Mouse (Mus musculus): ENCODE data around the gene Tnfrsf12a.

The Tnfrsf12a gene

DNA sequence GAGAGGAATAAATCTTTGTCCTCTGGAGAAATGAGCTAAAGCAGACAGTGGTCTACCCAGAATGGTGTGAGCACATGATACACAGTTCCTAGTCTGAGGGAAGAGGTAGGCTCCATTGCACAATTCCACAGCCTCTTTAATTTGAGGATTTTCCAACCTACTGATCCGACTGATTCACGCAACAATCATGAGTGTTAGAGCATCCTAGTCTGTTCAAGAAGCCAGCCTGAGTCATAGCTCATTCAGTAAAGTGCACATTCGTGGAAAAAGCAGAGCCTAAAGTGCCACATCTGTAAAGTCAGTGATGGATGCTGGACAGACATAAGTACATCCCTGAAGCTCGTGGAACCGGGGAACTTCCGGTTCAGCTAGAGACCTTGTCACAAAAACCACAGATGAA lies 25.9 kb downstream of the Tnfrsf12a start:
- DNase-seq (ENCODE audit: low read depth, low spot score) = no peak

DNA sequence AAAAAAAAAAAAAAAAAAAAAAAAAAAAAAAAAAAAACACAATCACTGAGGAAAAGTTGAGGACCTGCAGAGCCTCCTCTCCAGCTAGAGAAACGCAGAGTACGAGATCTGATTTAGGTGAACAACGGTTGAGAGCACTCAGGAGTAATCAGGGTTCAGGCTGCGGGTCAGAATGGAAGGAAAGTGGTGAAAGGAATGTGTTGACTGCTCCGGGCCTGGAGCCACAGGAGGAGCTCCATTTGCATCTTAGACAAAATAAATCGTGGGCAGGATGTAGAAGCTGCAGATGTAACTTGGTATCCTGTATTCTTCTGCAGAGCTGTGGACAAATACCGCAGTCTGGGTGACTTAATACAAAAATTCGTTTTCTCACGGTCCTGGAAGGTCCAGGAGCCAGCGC lies 31.4 kb downstream of the Tnfrsf12a start:
- peak; percentile 73 for DNase-seq (ENCODE audit: low read depth, low spot score)

DNA sequence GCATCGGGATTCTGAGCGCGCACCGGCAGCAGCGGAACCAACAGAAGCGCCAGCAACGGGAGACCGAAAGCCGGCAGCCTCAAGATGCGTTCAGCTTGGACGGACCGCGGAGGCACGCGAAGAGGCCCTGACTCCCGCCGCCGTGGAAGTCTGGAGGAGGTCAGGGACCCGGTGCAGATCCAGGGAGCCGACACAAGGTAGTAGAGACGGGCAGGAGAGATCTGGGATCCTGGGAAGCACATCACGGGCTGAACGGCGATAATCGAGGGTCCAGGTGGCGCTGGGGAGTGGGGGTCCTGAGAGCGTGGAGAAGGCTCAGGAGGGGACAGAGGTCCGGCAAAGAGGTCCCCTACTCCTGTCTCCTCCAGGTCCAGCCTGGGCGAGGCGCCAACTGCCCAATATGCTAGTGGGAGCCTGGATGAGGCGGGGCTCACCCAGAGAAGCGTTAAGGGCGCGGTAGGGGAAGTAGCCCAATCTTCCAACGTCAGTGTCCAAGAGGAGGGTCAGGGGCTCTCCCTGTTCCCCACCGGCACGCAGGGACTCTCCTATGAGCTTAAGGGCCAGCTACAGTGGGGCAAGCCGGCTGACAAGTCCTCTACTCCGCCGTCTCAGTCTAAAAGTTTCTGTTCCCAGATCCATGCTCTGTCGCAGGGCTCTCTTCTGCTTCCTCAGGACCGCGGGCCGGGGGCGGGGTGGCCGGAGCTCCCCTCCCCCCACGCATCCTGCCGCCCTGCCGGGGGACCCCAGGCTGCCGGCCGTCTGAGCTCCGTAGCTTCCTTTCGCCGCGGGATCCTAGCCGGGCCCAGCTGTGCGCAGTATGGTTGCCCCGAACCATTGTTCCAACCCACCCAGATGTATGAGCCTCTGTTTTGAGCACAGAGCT lies 32.4 kb downstream of the Tnfrsf12a start, which contains the start of gene Mmp25:
Mmp25 (minus strand) TSS at position 665 of the 883 bp plus-strand sequence.
- DNase-seq (ENCODE audit: low read depth, low spot score) = peak; percentile 41

DNA sequence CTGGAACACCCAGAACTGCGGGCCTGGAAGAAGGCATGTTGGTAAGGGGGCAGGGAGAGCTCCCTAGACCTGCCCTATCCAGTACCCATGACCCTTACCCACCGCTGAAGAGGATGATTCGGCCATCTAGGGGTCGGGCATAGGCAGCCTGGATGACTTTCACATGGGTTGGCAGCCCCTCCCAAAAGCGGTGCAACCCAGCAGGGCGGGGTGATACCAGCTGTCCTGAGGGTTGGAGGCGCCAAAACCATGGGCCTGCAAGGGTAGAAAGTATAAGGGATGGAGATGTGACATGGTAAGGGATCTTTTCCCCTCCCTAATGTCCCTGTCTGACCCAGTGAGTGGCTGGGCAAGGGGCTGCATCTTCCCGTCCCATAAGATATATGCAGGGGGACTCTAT lies 46.0 kb downstream of the Tnfrsf12a start:
- DNase-seq (ENCODE audit: low read depth, low spot score) = no peak

- DNase-seq (ENCODE audit: low read depth, low spot score) = peak; percentile 86
Observed at GRCm38 (mm10) chr17:23630195-23631020, 46.9 kb downstream of the Tnfrsf12a start.

DNA sequence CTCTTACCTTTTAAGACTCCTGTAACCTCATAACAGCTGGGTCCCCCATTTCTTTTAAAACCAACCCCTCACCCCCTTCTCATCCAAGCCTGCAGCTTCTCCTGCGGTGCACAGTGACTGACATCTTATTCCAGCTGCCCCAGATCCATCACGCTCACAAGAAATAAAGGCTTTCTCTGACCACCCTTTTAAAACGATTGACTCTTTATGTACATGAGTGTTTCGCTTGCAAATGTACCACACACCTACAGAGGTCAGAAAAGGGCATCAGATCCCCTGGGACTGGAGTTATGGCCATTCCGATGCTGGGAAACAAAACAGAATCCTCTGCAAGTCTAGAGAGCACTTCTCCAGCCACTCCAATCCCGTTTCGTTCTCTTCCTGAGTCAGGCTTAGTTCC lies 49.5 kb downstream of the Tnfrsf12a start:
- peak; percentile 75 for DNase-seq (ENCODE audit: low read depth, low spot score)

All from R1 (cell line).